Mouse (Mus musculus) olfactory bulb, adult 2 months (tissue): Measurements from ENCODE around the gene Kif1a. TPM values are rescaled to one million over a fixed set of nuclear protein-coding genes. Genes with fewer than 3 reads are reported as not detected.

Experiments
- H3K27ac ChIP-seq: fragments of 200-500 bp; 2 replicates; pipeline ENCODE4 v1.5.1; 2012; ENCODE audit warnings: low read depth, low read length; ENCODE audit not compliant: insufficient read depth
- H3K4me1 ChIP-seq: fragments of 200-500 bp; 2 replicates; pipeline ENCODE4 v1.6.1; 2012; ENCODE audit warnings: low read length; ENCODE audit not compliant: control insufficient read depth, insufficient read depth
- H3K4me3 ChIP-seq: fragments of 200-500 bp; 2 replicates; pipeline ENCODE4 v1.5.1; 2012; ENCODE audit warnings: mild to moderate bottlenecking, low read depth, low read length, moderate library complexity; ENCODE audit not compliant: insufficient read depth
- CTCF ChIP-seq: fragments of 200-500 bp; IDR thresholded peaks from 2 replicates; pipeline ENCODE4 v1.5.1; 2012; ENCODE audit warnings: low read depth, mild to moderate bottlenecking, low read length, moderate library complexity; ENCODE audit not compliant: insufficient read depth
- POLR2A ChIP-seq: fragments of 200-500 bp; IDR thresholded peaks from 2 replicates; pipeline ENCODE4 v1.6.1; 2012; ENCODE audit warnings: mild to moderate bottlenecking, low read depth, low read length, moderate library complexity; ENCODE audit not compliant: insufficient read depth
- WGBS: fragments of 180-500 bp; shearing (Covaris S2); methylation state at CpG from one replicate; pipeline ENCODE4 v1.1.7; 2018; 5-methylcytosine and 5-hydroxymethylcytosine counted together
- polyA plus RNA-seq: library from polyadenylated mRNA; stranded (reverse); fragments of >200 nt; gene quantifications from 2 replicates; pipeline ENCODE4 v1.2.4, GENCODE M21; 2012; ENCODE audit warnings: low replicate concordance; ENCODE audit not compliant: missing spikeins, insufficient read depth, insufficient read length

Gene Kif1a
- polyA plus RNA-seq, 1 experiment = 729 TPM

DNA sequence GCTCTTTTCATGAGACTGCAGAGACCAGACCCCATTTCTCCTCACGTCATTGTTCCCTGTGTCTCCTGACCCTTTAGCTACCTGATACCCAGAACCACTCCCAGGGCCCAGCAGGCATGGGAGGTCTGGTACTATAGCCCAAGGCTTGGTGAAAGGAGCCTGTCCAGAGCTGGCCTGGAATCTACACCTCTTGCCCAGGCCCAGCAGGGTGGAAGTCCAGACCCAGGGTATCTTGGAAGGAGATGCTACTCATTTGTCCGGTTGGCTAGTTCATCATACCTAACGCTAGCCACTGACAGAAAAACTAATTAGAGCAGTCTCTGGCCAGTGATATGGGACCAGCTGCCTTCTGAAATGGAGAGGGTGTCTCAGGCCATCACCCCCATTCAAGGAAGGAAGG is 51.7 kb downstream of the Kif1a start:
- H3K4me1 ChIP-seq = peaks cover 18% of the 10 kb centered on the region
- TF ChIP-seq POLR2A = no peak
- no peak overlapping the region for H3K4me3 ChIP-seq
- no peak overlapping the region for H3K27ac ChIP-seq
- 84% methylated on average over 3 of the region's 3 CpGs for WGBS

DNA sequence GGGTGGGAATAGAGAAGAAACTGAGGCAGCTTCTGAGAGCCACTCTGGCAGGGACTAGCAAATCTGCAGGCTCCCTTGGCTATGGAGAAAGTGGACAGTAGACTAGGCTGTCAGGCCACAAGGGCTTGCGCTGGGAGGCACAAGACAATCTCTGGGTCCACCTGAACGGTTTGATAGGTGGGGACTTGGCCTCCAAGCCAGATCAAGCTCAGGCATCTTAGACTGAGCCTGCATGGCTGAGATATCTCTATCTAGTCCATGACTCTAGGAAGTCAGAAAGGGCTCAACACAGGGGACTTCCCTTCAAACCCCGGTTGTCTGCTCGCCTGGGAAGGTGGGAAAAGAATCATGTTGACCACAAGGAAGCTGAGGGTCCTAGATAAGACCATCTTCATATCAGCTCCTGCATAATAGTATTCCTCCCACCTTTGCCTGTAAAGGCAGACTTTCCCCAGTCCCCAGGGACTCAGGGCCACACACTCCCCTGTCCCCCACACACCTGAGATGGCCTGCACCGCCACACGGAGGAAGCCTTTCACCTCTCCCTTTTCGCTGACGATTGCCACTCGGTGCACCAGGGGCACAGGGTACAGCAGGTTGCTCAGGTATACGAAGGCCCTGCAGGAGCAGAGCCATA is 55.5 kb downstream of the Kif1a start:
- H3K4me3 ChIP-seq = no peak overlapping the region
- H3K27ac ChIP-seq = no peak overlapping the region
- TF ChIP-seq CTCF (no peak), POLR2A (no peak)
- peaks cover 8% of the 10 kb centered on the region; the same call in 1 of the 2 replicates for H3K4me1 ChIP-seq
- 91% methylated on average over 10 of the region's 10 CpGs for WGBS

DNA sequence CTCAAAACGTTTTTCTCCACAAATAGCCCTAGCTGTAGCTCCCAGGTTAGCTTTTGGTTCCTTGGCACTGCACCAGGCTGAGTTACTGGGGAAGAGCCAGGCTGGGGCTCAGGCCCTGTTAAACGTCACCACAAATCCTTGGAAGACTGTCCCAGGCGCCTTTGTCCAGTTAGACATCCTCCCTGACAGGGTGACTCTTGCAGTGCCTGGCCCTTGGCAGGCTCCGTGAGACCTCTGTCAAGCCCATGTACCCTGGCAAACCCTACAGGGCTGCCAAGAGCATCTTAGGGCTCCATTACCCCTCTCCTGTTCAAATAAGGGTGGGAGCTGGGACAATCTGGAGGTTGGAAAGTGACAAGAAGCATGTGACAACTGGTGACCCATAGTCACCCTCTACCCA is 65.8 kb downstream of the Kif1a start:
- peaks cover 19% of the 10 kb centered on the region for H3K4me1 ChIP-seq
- no peak overlapping the region; the same call in 1 of the 2 replicates for H3K27ac ChIP-seq
- WGBS = 39% methylated on average over 4 of the region's 4 CpGs
- no peak overlapping the region for H3K4me3 ChIP-seq
- TF ChIP-seq POLR2A = no peak
- TF ChIP-seq CTCF = no peak

DNA sequence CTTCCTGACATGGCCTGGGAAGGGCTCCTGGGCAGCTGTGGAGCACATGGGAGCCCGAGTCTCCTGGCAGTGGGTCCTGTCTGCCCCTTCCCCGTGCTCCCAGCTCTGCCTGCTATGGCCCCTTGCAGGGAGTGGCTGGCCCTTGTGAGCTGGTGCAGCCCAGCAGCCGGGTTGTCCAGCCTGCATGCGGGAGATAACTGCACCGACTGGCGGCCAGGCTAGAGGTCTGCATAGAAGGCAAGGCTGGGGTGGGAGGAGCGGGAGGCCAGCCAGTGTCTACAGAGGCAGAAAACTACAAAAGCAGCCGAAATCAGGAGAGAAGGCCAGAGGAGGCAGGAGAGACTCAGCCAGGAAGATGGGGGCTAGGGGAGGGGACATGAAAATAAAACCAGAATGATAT is 67.8 kb downstream of the Kif1a start:
- H3K27ac ChIP-seq = no peak overlapping the region
- 71% methylated on average over 8 of the region's 8 CpGs for WGBS
- peaks cover 21% of the 10 kb centered on the region for H3K4me1 ChIP-seq
- TF ChIP-seq CTCF (no peak), POLR2A (no peak)
- no peak overlapping the region for H3K4me3 ChIP-seq

DNA sequence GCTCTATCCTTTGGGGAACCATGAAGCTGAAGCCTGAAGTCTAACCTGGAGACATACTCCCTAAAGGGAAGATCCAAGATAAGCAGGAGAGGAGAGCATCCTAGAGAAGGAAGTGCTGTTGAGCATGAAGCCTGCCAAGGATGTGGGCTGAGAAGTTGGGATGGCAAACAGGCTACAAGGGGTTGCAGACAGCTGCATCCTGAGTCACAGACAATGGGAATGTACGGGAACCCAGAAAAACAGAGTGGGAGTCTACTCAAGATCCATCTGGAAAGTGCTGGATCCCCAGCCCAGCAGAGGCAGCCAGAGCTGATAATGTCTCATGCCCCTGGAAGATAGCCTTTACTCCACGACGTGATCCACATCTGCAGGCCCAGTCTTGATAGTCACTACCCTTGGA is 70.6 kb downstream of the Kif1a start:
- H3K4me3 ChIP-seq = no peak overlapping the region
- 58% methylated on average over 3 of the region's 3 CpGs for WGBS
- TF ChIP-seq CTCF (no peak), POLR2A (no peak)
- peaks cover 21% of the 10 kb centered on the region for H3K4me1 ChIP-seq
- peak overlapping the region; percentile 73 for H3K27ac ChIP-seq

DNA sequence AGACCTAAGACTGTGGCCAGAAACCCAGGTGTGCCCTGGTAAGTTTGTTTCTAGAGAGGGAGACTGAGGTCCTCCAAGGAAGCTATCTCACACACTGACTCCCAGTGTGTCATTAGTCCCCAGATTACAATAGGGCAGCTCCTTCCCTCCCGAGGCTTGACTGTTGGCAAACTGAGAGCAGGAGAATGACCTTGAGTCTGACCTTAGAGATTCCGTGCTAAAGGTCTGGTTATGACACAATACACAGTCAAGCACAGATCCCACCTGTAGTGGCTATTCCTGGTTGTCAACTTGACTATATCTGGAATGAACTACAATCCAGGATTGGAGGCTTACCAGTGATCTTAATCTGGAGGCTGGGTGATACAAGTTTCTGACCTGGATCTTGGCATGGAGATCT is 71.7 kb downstream of the Kif1a start:
- Histone ChIP-seq H3K4me3 (no peak overlapping the region), H3K27ac (no peak overlapping the region), H3K4me1 (peaks cover 20% of the 10 kb centered on the region)
- 81% methylated on average over 2 of the region's 2 CpGs for WGBS
- TF ChIP-seq POLR2A = no peak

DNA sequence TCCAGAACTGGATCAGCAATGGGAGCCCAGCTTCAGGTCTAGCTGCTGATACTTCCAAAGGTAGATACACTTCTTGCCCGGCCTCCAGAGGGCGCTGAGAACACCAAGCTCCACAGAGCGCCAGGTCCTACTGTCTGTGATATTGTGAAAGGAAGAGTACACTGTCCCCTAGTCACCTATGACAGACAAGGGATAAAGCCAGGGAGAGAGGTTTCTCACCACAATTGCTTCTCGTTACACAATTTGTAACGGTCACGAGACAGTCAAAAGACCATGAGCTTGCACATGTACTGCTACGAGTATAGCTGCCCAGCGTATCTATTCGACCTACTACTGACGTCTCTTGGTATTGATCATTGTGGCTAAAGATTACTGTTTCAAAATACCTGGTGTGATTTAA is 72.4 kb downstream of the Kif1a start:
- TF ChIP-seq POLR2A (no peak), CTCF (no peak)
- peaks cover 20% of the 10 kb centered on the region for H3K4me1 ChIP-seq
- H3K4me3 ChIP-seq = no peak overlapping the region
- WGBS = 94% methylated on average over 10 of the region's 10 CpGs
- H3K27ac ChIP-seq = no peak overlapping the region

DNA sequence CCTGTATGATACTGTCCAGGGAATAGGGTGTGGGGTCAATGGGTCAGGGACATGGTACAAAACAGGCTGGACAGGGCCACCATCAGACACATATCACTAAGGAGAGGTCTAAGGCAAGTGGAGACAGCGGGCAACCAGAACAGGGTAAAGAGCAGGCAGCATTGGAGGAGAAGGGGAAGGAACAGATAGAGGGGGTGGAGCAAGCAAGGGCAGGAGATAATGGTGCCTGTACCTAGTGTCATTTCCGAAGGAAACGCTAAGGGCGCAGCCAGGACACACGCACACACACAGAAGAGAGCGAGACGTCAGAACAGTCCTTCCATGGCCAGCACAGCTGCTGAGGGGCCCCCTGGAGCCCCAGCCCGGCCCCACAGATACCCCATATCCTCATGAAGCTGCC is 75.2 kb downstream of the Kif1a start:
- Histone ChIP-seq H3K4me3 (no peak overlapping the region), H3K4me1 (peaks cover 24% of the 10 kb centered on the region), H3K27ac (no peak overlapping the region)
- WGBS = 87% methylated on average over 8 of the region's 8 CpGs
- TF ChIP-seq CTCF = no peak
- TF ChIP-seq POLR2A = no peak

DNA sequence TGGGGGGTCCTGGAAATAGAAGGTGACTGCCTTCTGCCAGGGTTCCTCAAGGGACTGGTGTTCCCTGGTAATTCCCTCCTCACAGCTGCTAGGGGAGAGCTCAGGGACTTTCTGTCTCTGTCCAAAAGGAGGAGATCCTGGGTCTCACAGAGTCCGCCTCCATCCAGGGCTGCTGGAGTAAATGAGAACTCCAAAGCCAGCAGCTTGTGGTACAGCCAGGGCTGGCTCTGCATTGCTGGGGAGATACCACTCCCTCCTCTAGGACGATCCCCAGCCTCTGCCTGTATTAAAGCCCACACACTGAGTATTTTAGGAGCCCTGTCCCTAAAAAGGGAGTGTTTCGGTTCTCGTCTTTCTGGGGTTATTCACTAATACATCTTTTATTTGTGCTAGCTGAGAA is 81.1 kb downstream of the Kif1a start:
- TF ChIP-seq CTCF (no peak), POLR2A (no peak)
- H3K4me3 ChIP-seq = no peak overlapping the region
- 37% methylated on average over 4 of the region's 4 CpGs for WGBS
- peaks cover 25% of the 10 kb centered on the region for H3K4me1 ChIP-seq
- H3K27ac ChIP-seq = peak overlapping the region; percentile 73

DNA sequence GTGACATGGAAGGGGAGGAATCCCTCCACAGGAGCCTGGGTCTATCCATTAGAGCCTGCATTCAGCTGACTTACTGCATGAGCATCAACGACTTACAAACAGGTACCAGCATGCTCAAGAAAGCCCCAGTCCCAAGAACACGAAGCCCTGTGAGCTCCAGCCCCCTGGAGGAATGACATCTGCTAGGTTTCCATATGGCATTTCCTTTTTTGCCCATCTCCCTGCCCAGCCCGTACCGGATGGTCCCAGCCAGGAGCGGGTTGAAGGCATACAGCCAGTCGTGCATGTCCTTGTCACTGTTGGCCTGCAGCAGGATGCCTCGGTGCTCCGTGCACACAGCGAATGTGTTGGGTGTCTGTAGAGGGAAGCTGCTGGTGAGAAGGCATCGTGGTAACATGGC is 83.0 kb downstream of the Kif1a start:
- TF ChIP-seq CTCF (no peak), POLR2A (no peak)
- 90% methylated on average over 10 of the region's 10 CpGs for WGBS
- Histone ChIP-seq H3K4me1 (peaks cover 25% of the 10 kb centered on the region), H3K4me3 (no peak overlapping the region), H3K27ac (no peak overlapping the region)
